Comparison of ENCODE assay signal across 8 mouse cellular contexts in the genomic region with DNA sequence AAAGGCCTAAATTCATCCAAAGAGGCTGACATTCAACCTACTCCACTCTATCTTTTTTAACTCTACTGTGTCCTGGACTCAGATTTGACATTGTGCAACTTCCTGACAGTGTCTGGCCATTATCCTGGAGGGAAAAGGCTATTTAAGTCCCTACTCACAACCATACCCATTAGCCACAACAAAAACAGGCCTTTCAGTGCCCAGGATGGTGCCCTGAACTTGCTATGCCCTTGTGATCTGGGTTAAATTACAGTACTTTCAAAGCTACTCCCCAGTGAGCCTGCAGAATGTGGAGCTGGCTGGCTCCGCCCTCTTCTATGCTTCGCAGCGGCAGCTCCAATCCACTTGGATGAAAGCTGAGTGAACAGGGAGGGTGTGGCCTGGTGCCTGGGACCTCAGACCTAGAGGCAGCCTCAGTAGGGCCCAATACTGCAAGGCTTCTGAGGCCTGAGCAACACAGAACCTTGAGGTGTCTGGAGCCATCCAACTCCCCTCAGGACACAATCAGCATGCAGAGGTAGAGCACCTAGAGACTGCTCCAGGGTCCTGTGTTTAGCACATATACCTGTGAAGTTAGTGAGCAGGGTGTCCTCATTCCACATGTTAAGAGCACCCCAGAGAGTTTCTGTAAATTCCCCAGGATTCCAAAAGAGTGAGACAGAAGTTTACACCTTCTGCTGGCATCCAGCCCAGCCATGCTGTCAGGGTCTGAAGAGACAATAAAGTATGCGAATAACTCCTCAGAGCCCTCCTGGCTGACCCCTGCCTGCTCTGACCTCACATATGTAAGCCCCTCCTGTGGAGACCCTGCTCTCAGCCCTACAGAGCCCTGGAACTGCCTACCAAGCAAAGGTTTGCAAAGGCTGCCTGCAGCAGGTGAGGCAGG. TPM values are rescaled to one million over a fixed set of nuclear protein-coding genes. Genes with fewer than 3 reads are reported as not detected.
A peak's percentile ranks its signal among the peaks of the same experiment; 100 is the strongest.
DNase-seq lines count a peak whose midpoint lies in the region; ATAC-seq lines count a peak whose summit lies in the region.

No protein-coding gene starts in this region.

- no peak overlapping the region for H3K4me3 ChIP-seq in intestine, embryonic 15.5 days (replicated peaks)
- no peak overlapping the region for H3K4me3 ChIP-seq in liver, embryonic 16.5 days (ENCODE audit: low read depth, low read length)

- no peaks in the 10 kb centered on the region for H3K36me3 ChIP-seq in intestine, embryonic 15.5 days
- H3K36me3 ChIP-seq in liver, embryonic 16.5 days (ENCODE audit: control insufficient read depth, insufficient read depth), result no peaks in the 10 kb centered on the region

- H3K4me2 ChIP-seq in intestine, embryonic 15.5 days (replicated peaks), result no peak overlapping the region
- 0 out of 2 replicates have a peak overlapping the region, but pooled peaks have one; percentile 1 for H3K4me2 ChIP-seq in liver, embryonic 16.5 days (ENCODE audit: low read depth, low read length)

- peak; percentile 66 for DNase-seq in urinary bladder, postnatal 14 days (ENCODE audit: low spot score)
- no peak for DNase-seq in urinary bladder, adult 18-20 months (ENCODE audit: low spot score in 2 of 2)
- peak; percentile 50 for DNase-seq in gastrocnemius, postnatal 14 days
- DNase-seq in ovary, postnatal 14 days (ENCODE audit: low spot score), result peak; percentile 36
- DNase-seq in urinary bladder, postnatal 10 days (ENCODE audit: low spot score), result no peak

- H3K27me3 ChIP-seq in intestine, embryonic 15.5 days (replicated peaks), result no peaks in the 10 kb centered on the region
- no peaks in the 10 kb centered on the region for H3K27me3 ChIP-seq in liver, embryonic 16.5 days (ENCODE audit: control insufficient read depth, insufficient read depth, low read depth, low read length)

- H3K9ac ChIP-seq in intestine, embryonic 15.5 days, result no peak overlapping the region
- no peak overlapping the region for H3K9ac ChIP-seq in liver, embryonic 16.5 days (ENCODE audit: low read depth, low read length)

- H3K4me1 ChIP-seq in intestine, embryonic 15.5 days (replicated peaks), result peaks cover 16% of the 10 kb centered on the region
- H3K4me1 ChIP-seq in liver, embryonic 16.5 days (ENCODE audit: control insufficient read depth, low read depth, low read length), result no peaks in the 10 kb centered on the region; the same call in 1 of the 2 replicates

- intact Hi-C loops in gastrocnemius, postnatal 14 days (cut with DNase I; ENCODE audit: low total_unique reads), result no loop called here

- 15% methylated on average over 4 of the region's 4 CpGs for WGBS in intestine, embryonic 15.5 days
- 32% methylated on average over 4 of the region's 4 CpGs for WGBS in liver, embryonic 16.5 days (ENCODE audit: insufficient replicate concordance)

- no peaks in the 10 kb centered on the region for H3K9me3 ChIP-seq in intestine, embryonic 15.5 days
- H3K9me3 ChIP-seq in liver, embryonic 16.5 days (replicated peaks; ENCODE audit: control insufficient read depth, low read length), result no peaks in the 10 kb centered on the region

- H3K27ac ChIP-seq in intestine, embryonic 15.5 days, result peak overlapping the region; percentile 76
- H3K27ac ChIP-seq in liver, embryonic 16.5 days (ENCODE audit: low read length), result peak overlapping the region; percentile 69

- peak; percentile 93 for ATAC-seq in intestine, embryonic 15.5 days
- ATAC-seq in liver, embryonic 16.5 days (ENCODE audit: low read depth), result peak; percentile 71
- ATAC-seq in erythroid progenitor cell, adult 5-6 weeks (replicated peaks; ENCODE audit: low FRiP score, poor library complexity, severe bottlenecking), result no peak

RNA-seq across cellular contexts. Expression of a gene that starts 60.0 kb away (rescaled TPM):
- 10 to 100 TPM; 77.6 to 81.8 TPM for total RNA-seq in gastrocnemius, postnatal 14 days (2021)
- 76.6 and 84.9 TPM in 2 replicates for polyA plus RNA-seq in intestine, embryonic 15.5 days (2015; fragmentation: Nextera tagmentation; extraction: Ambion mirVana)
- polyA plus RNA-seq in liver, embryonic 16.5 days (2015; fragmentation: Nextera tagmentation; extraction: Ambion mirVana), result 7.3 and 8.6 TPM in 2 replicates
- total RNA-seq in erythroid progenitor cell, adult 5-6 weeks (2015; ENCODE audit: low replicate concordance), result 3.6 TPM in 1 of 2 replicates, not detected in the other
- total RNA-seq in erythroid progenitor cell, adult 5-6 weeks (2017; ENCODE audit: low replicate concordance), result 1.9 and 8.9 TPM in 2 replicates

Comparison
In these comparisons a context has a peak if more than half of its experiments do, and no peak if none do; other contexts are left out.
1. DNase-seq: peak in urinary bladder, postnatal 14 days (single experiment), gastrocnemius, postnatal 14 days (single experiment) and ovary, postnatal 14 days (single experiment); none in urinary bladder, adult 18-20 months (0 of 2) and urinary bladder, postnatal 10 days (single experiment).
2. RNA of a gene that starts 60.0 kb away (total RNA-seq): 77.6 to 81.8 TPM in gastrocnemius, postnatal 14 days; 1.9 to 8.9 TPM in erythroid progenitor cell, adult 5-6 weeks; every median in the first group is over 4 times any median in the second.